Mouse (Mus musculus): ENCODE results near the gene Timm8b. TPM values are rescaled to one million over a fixed set of nuclear protein-coding genes. Genes with fewer than 3 reads are reported as not detected.

The Timm8b gene
- polyA plus RNA-seq, 1 experiment: 107 TPM

GRCm38 (mm10) chr9:50569599-50570525 is 33.8 kb upstream of the Timm8b start:
- H3K4me3 ChIP-seq (ENCODE audit: insufficient read depth, low read length): no peak overlapping the region
- TF ChIP-seq CTCF (IDR thresholded peaks at IDR 0.05; ENCODE audit: borderline replicate concordance, insufficient read depth, low read length) (no peak), POLR2A (IDR thresholded peaks at IDR 0.05; ENCODE audit: low read depth, low read length) (no peak)

GRCm38 (mm10) chr9:50580370-50580769 is 23.3 kb upstream of the Timm8b start:
- Histone ChIP-seq H3K4me3 (ENCODE audit: insufficient read depth, low read length) (no peak overlapping the region), H3K27ac (ENCODE audit: insufficient read depth, low read length) (no peak overlapping the region), H3K4me1 (ENCODE audit: control insufficient read depth, insufficient read depth, low read length) (no peaks in the 10 kb centered on the region)
- TF ChIP-seq POLR2A (IDR thresholded peaks at IDR 0.05; ENCODE audit: low read depth, low read length) (no peak), CTCF (IDR thresholded peaks at IDR 0.05; ENCODE audit: borderline replicate concordance, insufficient read depth, low read length) (no peak)

More at GRCm38 (mm10) chr9:50569599-50570525, 33.8 kb upstream of the Timm8b start:
- H3K27ac ChIP-seq (ENCODE audit: insufficient read depth, low read length): no peak overlapping the region
- H3K4me1 ChIP-seq (ENCODE audit: control insufficient read depth, insufficient read depth, low read length): no peaks in the 10 kb centered on the region; the same call in 1 of the 2 replicates

DNA sequence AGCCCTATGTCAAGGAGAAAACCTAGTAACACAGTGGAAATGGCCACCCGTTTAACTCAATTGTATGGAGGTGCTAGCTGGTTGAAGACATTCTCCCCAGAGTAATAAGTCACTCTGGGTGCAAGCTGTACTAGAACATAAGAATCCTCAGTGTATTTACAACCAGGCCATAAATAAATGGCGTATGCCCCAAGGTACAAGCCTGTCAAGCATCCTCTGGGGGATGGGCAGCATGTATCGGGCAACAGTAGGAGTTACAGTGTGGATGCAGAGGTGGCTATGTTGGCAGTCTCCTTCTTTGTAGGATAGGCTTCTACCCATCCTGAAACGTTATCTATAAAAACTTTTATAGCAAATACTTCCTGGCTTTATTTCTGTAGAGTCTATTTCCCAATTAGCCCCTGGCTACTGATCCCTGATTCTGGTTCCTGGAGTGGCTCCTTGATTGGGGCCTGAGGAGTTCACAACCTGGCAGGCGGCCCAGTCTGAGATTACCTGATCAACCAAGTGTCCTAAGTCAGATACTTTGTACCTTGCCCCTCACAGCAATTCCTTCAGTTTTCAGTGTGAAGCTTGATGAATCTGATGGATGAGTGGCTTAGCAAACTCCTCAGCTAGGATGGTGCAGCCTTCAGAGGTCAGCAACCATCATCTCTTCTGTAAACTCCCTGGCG is 18.4 kb upstream of the Timm8b start:
- TF ChIP-seq CTCF (IDR thresholded peaks at IDR 0.05; ENCODE audit: borderline replicate concordance, insufficient read depth, low read length) (no peak), POLR2A (IDR thresholded peaks at IDR 0.05; ENCODE audit: low read depth, low read length) (no peak)
- Histone ChIP-seq H3K4me3 (ENCODE audit: insufficient read depth, low read length) (no peak overlapping the region), H3K4me1 (ENCODE audit: control insufficient read depth, insufficient read depth, low read length) (no peaks in the 10 kb centered on the region), H3K27ac (ENCODE audit: insufficient read depth, low read length) (no peak overlapping the region)

DNA sequence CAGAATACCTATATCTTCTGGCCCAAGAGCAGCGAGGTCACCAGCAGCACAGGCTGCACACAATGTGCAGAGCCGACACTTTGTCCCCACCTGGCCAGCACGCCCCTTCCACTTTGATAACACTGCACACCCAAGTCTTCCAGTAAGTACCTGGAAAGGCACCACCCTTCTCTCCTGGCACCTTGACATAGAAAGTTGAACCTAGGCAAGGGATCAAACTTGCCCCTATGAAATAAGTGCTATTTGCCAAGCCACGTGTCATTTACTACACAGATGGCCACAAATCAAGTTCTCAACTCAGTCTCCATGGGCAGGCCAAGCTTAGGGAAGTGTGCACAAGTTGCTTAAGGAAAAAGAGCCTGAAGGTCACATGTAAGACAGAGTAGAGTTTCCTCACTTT is 16.8 kb upstream of the Timm8b start:
- peaks cover 4% of the 10 kb centered on the region for H3K4me1 ChIP-seq (ENCODE audit: control insufficient read depth, insufficient read depth, low read length)
- no peak overlapping the region for H3K4me3 ChIP-seq (ENCODE audit: insufficient read depth, low read length)
- H3K27ac ChIP-seq (ENCODE audit: insufficient read depth, low read length): no peak overlapping the region
- TF ChIP-seq CTCF (IDR thresholded peaks at IDR 0.05; ENCODE audit: borderline replicate concordance, insufficient read depth, low read length) (no peak), POLR2A (IDR thresholded peaks at IDR 0.05; ENCODE audit: low read depth, low read length) (no peak)

- Histone ChIP-seq H3K4me3 (ENCODE audit: insufficient read depth, low read length) (no peak overlapping the region), H3K4me1 (ENCODE audit: control insufficient read depth, insufficient read depth, low read length) (peaks cover 4% of the 10 kb centered on the region), H3K27ac (ENCODE audit: insufficient read depth, low read length) (peak overlapping the region; percentile 53; the same call in 1 of the 2 replicates)
- TF ChIP-seq POLR2A (IDR thresholded peaks at IDR 0.05; ENCODE audit: low read depth, low read length) (no peak), CTCF (IDR thresholded peaks at IDR 0.05; ENCODE audit: borderline replicate concordance, insufficient read depth, low read length) (no peak)
Observed at GRCm38 (mm10) chr9:50590856-50591518, 12.7 kb upstream of the Timm8b start.

DNA sequence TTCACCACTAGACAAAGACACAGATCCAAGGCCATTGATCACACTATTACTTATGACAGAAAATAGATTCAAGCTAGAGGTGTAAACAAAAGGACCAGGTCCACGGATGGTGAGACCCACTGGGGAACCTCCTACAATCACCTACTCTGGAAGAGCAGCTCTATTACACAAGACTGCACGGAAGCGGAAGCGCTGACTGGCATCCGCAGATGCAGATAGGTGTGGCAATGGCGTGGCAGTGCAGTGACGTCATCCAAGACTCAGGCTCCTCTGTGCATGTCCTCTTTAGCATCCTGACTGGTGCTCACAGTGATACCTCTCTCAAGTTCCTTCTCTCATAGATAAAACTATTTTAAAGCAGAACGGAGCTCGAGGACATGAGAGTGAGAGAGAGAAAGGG is 10.8 kb upstream of the Timm8b start:
- H3K4me1 ChIP-seq (ENCODE audit: control insufficient read depth, insufficient read depth, low read length): peaks cover 4% of the 10 kb centered on the region
- no peak overlapping the region for H3K4me3 ChIP-seq (ENCODE audit: insufficient read depth, low read length)
- H3K27ac ChIP-seq (ENCODE audit: insufficient read depth, low read length): no peak overlapping the region
- no peak for TF ChIP-seq POLR2A (IDR thresholded peaks at IDR 0.05; ENCODE audit: low read depth, low read length)
- TF ChIP-seq CTCF (IDR thresholded peaks at IDR 0.05; ENCODE audit: borderline replicate concordance, insufficient read depth, low read length): no peak

- Histone ChIP-seq H3K27ac (ENCODE audit: insufficient read depth, low read length) (no peak overlapping the region), H3K4me1 (ENCODE audit: control insufficient read depth, insufficient read depth, low read length) (peaks cover 4% of the 10 kb centered on the region), H3K4me3 (ENCODE audit: insufficient read depth, low read length) (no peak overlapping the region)
- TF ChIP-seq POLR2A (IDR thresholded peaks at IDR 0.05; ENCODE audit: low read depth, low read length) (no peak), CTCF (IDR thresholded peaks at IDR 0.05; ENCODE audit: borderline replicate concordance, insufficient read depth, low read length) (peak; percentile 31; the same call in 1 of the 2 replicates)
Observed at GRCm38 (mm10) chr9:50593544-50593943, 10.2 kb upstream of the Timm8b start.

GRCm38 (mm10) chr9:50594794-50595417 is 8.8 kb upstream of the Timm8b start:
- Histone ChIP-seq H3K27ac (ENCODE audit: insufficient read depth, low read length) (no peak overlapping the region), H3K4me3 (ENCODE audit: insufficient read depth, low read length) (no peak overlapping the region), H3K4me1 (ENCODE audit: control insufficient read depth, insufficient read depth, low read length) (peaks cover 4% of the 10 kb centered on the region)
- TF ChIP-seq CTCF (IDR thresholded peaks at IDR 0.05; ENCODE audit: borderline replicate concordance, insufficient read depth, low read length) (no peak), POLR2A (IDR thresholded peaks at IDR 0.05; ENCODE audit: low read depth, low read length) (no peak)

DNA sequence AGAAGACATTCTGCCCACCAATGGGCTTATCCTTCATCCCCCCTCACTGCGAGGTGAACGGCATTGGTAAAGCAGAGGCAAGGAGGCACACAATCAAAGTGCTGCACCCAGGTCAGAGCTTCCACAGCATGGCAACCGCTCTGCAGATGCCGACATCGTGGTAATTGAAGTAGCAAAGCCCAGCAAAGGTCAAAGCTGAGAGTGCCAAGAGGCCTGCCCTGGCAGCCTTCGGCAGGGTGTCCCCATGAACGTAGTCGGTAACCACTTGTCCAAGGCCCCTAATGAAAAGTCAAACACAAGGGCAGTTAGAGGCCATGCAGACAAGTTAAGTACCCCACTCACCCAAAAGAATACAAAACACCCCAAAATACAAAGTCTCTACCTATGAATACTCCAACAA is 6.7 kb upstream of the Timm8b start:
- TF ChIP-seq CTCF (IDR thresholded peaks at IDR 0.05; ENCODE audit: borderline replicate concordance, insufficient read depth, low read length) (no peak), POLR2A (IDR thresholded peaks at IDR 0.05; ENCODE audit: low read depth, low read length) (no peak)
- H3K27ac ChIP-seq (ENCODE audit: insufficient read depth, low read length): no peak overlapping the region
- H3K4me3 ChIP-seq (ENCODE audit: insufficient read depth, low read length): no peak overlapping the region
- H3K4me1 ChIP-seq (ENCODE audit: control insufficient read depth, insufficient read depth, low read length): no peaks in the 10 kb centered on the region
